7 mouse cellular contexts compared by ENCODE assay signal in the genomic region with DNA sequence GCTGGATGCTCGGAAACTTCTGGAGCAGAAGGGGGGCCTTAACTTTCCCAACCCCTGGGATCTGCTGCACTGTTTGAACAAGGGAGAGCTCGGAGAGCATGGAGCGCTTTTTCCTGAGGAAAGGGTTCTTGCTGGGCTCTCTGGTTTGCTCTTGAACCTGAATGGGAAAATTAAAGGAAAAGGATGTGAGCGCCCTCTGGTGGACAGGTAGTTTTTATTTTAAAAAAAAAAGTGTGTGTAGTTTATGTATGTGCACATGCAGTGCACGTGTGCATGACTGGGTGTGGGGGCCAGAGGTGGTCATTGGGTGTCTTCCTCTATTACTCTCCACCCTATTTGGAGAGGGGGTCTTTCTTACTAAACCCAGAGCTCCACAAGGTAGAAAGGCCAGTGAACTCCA. TPM values are rescaled to one million over a fixed set of nuclear protein-coding genes. Genes with fewer than 3 reads are reported as not detected.
DNase-seq lines count a peak whose midpoint lies in the region; ATAC-seq and TF ChIP-seq lines count a peak whose summit lies in the region.

No protein-coding gene starts in this region.

- 58% methylated on average over 5 of the region's 5 CpGs for WGBS in intestine, embryonic 14.5 days
- WGBS in intestine, embryonic 16.5 days = 57% methylated on average over 5 of the region's 5 CpGs
- 66% methylated on average over 5 of the region's 5 CpGs for WGBS in liver, embryonic 14.5 days (ENCODE audit: insufficient replicate concordance)

- TF ChIP-seq RAD21 in CH12.LX (IDR thresholded peaks at IDR 0.05; ENCODE audit: low read depth, low read length) = peak; percentile 29

- peaks cover 13% of the 10 kb centered on the region; the same call in 1 of the 2 replicates for H3K36me3 ChIP-seq in intestine, embryonic 14.5 days (ENCODE audit: control insufficient read depth, insufficient read depth, low read length)
- peaks cover 10% of the 10 kb centered on the region; the same call in 1 of the 2 replicates for H3K36me3 ChIP-seq in intestine, embryonic 16.5 days (ENCODE audit: control insufficient read depth, insufficient read depth, low read length)
- H3K36me3 ChIP-seq in CH12.LX (replicated peaks in 1 of 2; ENCODE audit: control insufficient read depth in 1 of 2, insufficient read depth in 1 of 2, low read length in 1 of 2) = peaks cover 24 to 39% of the 10 kb centered on the region in 2 experiments
- H3K36me3 ChIP-seq in liver, embryonic 14.5 days (replicated peaks; ENCODE audit: control insufficient read depth, insufficient read depth, low read depth) = peaks cover 23% of the 10 kb centered on the region

- no peak for TF ChIP-seq EP300 in CH12.LX (IDR thresholded peaks at IDR 0.05; ENCODE audit: low read length)
- TF ChIP-seq EP300 in liver, embryonic 14.5 days (IDR thresholded peaks at IDR 0.05; ENCODE audit: low read depth) = no peak

- H3K4me3 ChIP-seq in intestine, embryonic 14.5 days (ENCODE audit: low read depth, low read length) = no peak overlapping the region
- no peak overlapping the region for H3K4me3 ChIP-seq in intestine, embryonic 16.5 days (ENCODE audit: low read length)
- H3K4me3 ChIP-seq in CH12.LX (replicated peaks in 1 of 3; ENCODE audit: low read depth in 2 of 3, low read length in 2 of 3, poor library complexity in 1 of 3) = no peak overlapping the region
- H3K4me3 ChIP-seq in liver, embryonic 14.5 days (ENCODE audit: insufficient read depth in 1 of 2, low read depth in 2 of 2, low read length in 2 of 2) = no peak overlapping the region

- H3K27ac ChIP-seq in intestine, embryonic 14.5 days (ENCODE audit: low read depth) = no peak overlapping the region
- no peak overlapping the region for H3K27ac ChIP-seq in intestine, embryonic 16.5 days (ENCODE audit: low read length)
- H3K27ac ChIP-seq in CH12.LX (ENCODE audit: insufficient read depth, low read depth) = no peak overlapping the region
- H3K27ac ChIP-seq in liver, embryonic 14.5 days = no peak overlapping the region

- TF ChIP-seq POLR2A in CH12.LX (IDR thresholded peaks at IDR 0.05; ENCODE audit: low read depth, low read length) = no peak

- no peaks in the 10 kb centered on the region for H3K9me3 ChIP-seq in intestine, embryonic 14.5 days (ENCODE audit: control insufficient read depth, low read length)
- no peaks in the 10 kb centered on the region for H3K9me3 ChIP-seq in intestine, embryonic 16.5 days (ENCODE audit: control insufficient read depth, low read length)
- no peaks in the 10 kb centered on the region for H3K9me3 ChIP-seq in CH12.LX (replicated peaks; ENCODE audit: low read length)
- H3K9me3 ChIP-seq in liver, embryonic 14.5 days (ENCODE audit: control insufficient read depth, low read length) = no peaks in the 10 kb centered on the region

- H3K4me2 ChIP-seq in intestine, embryonic 14.5 days (ENCODE audit: low read length) = no peak overlapping the region
- no peak overlapping the region for H3K4me2 ChIP-seq in intestine, embryonic 16.5 days (ENCODE audit: low read depth, low read length)
- no peak overlapping the region for H3K4me2 ChIP-seq in CH12.LX (ENCODE audit: insufficient read depth, low read depth, poor library complexity, severe bottlenecking)
- H3K4me2 ChIP-seq in liver, embryonic 14.5 days (ENCODE audit: low read depth) = no peak overlapping the region

- H3K4me1 ChIP-seq in intestine, embryonic 14.5 days (replicated peaks; ENCODE audit: control insufficient read depth, insufficient read depth, low read length) = peaks cover 15% of the 10 kb centered on the region
- peaks cover 20% of the 10 kb centered on the region for H3K4me1 ChIP-seq in intestine, embryonic 16.5 days (ENCODE audit: control insufficient read depth, insufficient read depth, low read length)
- H3K4me1 ChIP-seq in CH12.LX (ENCODE audit: control insufficient read depth in 1 of 2, insufficient read depth in 2 of 2) = peaks cover 8 to 24% of the 10 kb centered on the region in 2 experiments
- H3K4me1 ChIP-seq in liver, embryonic 14.5 days (replicated peaks; ENCODE audit: control insufficient read depth in 2 of 2, insufficient read depth in 2 of 2, low read length in 1 of 2) = peaks cover 10 to 11% of the 10 kb centered on the region in 2 experiments

- no peaks in the 10 kb centered on the region for H3K27me3 ChIP-seq in intestine, embryonic 14.5 days (replicated peaks; ENCODE audit: control insufficient read depth, insufficient read depth, low read length)
- no peaks in the 10 kb centered on the region for H3K27me3 ChIP-seq in intestine, embryonic 16.5 days (replicated peaks; ENCODE audit: control insufficient read depth, insufficient read depth, low read length)
- no peaks in the 10 kb centered on the region for H3K27me3 ChIP-seq in CH12.LX (replicated peaks)
- no peaks in the 10 kb centered on the region for H3K27me3 ChIP-seq in liver, embryonic 14.5 days (ENCODE audit: control insufficient read depth, insufficient read depth, low read length)

- peak; percentile 73 for DNase-seq in intestine, embryonic 14.5 days (ENCODE audit: low spot score)
- DNase-seq in CH12.LX (ENCODE audit: extremely low read depth) (no peak), R1 (ENCODE audit: low read depth, low spot score) (peak; percentile 74)
- no peak for DNase-seq in liver, embryonic 14.5 days (ENCODE audit: low read depth in 3 of 3, low spot score in 3 of 3)
- DNase-seq in right cerebral cortex, postnatal 4 days = no peak
- DNase-seq in ovary, postnatal 14 days (ENCODE audit: low spot score) = no peak

- no peak for ATAC-seq in intestine, embryonic 14.5 days (replicated peaks; ENCODE audit: low FRiP score, low TSS enrichment, low read depth)
- ATAC-seq in intestine, embryonic 16.5 days = no peak
- no peak for ATAC-seq in liver, embryonic 14.5 days (ENCODE audit: insufficient read depth)

- in situ Hi-C loops in CH12.LX (cut with MboI; ENCODE audit: low pct_ligation_motif_present, low pct_unique_long_range_greater_than_20kb, low sequenced_read_pairs) = loop anchor here (25.0 kb wide), 1 partner anchor 169 kb away; a partner anchor contains a TSS

- H3K9ac ChIP-seq in intestine, embryonic 14.5 days (ENCODE audit: low read length) = no peak overlapping the region
- H3K9ac ChIP-seq in intestine, embryonic 16.5 days (ENCODE audit: low read depth, low read length) = no peak overlapping the region
- no peak overlapping the region for H3K9ac ChIP-seq in CH12.LX (ENCODE audit: insufficient read depth, low read depth)
- H3K9ac ChIP-seq in liver, embryonic 14.5 days (replicated peaks) = no peak overlapping the region

- TF ChIP-seq CTCF in CH12.LX (conservative IDR thresholded peaks at IDR 0.05 in 1 of 2, IDR thresholded peaks at IDR 0.05 in 1 of 2; ENCODE audit: low read depth in 2 of 2, low read length in 2 of 2) = peak; percentile 19 to 54; a peak in 2 of 4 replicates
- peak; percentile 61 for TF ChIP-seq CTCF in liver, embryonic 14.5 days (IDR thresholded peaks at IDR 0.05; ENCODE audit: low read depth)

- dilution Hi-C loops in CH12.LX (cut with MboI; ENCODE audit: extremely low pct_ligation_motif_present, extremely low pct_unique_long_range_greater_than_20kb, low sequenced_read_pairs) = no loop called here

- peaks cover 17% of the 10 kb centered on the region for H3K79me2 ChIP-seq in CH12.LX (replicated peaks; ENCODE audit: control insufficient read depth, extremely low read depth, insufficient read depth, poor library complexity, severe bottlenecking)

TF ChIP-seq in CH12.LX, 34 proteins besides CTCF, POLR2A, EP300 and RAD21 (continues in another document):
- no peak for TF ChIP-seq E2F4 (IDR thresholded peaks at IDR 0.05; ENCODE audit: insufficient replicate concordance, low read depth, low read length)
- TF ChIP-seq POLR2AphosphoS2 (IDR thresholded peaks at IDR 0.05; ENCODE audit: low read depth, low read length) = no peak
- no peak for TF ChIP-seq MXI1 (IDR thresholded peaks at IDR 0.05; ENCODE audit: low read depth, low read length)
- TF ChIP-seq MAFK (IDR thresholded peaks at IDR 0.05; ENCODE audit: insufficient replicate concordance, low read length) = no peak
- TF ChIP-seq TBP (conservative IDR thresholded peaks at IDR 0.05; ENCODE audit: low read depth, low read length) = no peak
- no peak for TF ChIP-seq NELFE (IDR thresholded peaks at IDR 0.05; ENCODE audit: low read depth, low read length)

RNA-seq across cellular contexts. Expression of a gene that starts 3.7 kb away (rescaled TPM):
- polyA plus RNA-seq in intestine, embryonic 14.5 days (2014; fragmentation: Nextera tagmentation; extraction: Ambion mirVana) = 18.1 and 21.3 TPM in 2 replicates
- polyA plus RNA-seq in intestine, embryonic 16.5 days (2015; fragmentation: Nextera tagmentation; extraction: Ambion mirVana) = 21.1 and 22.5 TPM in 2 replicates
- total RNA-seq in CH12.LX (2012; rRNA removed) (17.6 and 24.1 TPM in 2 replicates), CH12.LX (2014; rRNA removed) (20.2 and 23.1 TPM in 2 replicates)
- polyA plus RNA-seq in CH12.LX (2012; ENCODE audit: insufficient read length, low read depth) = 50.7 and 55.1 TPM in 2 replicates
- 6.6 and 8.1 TPM in 2 replicates for polyA plus RNA-seq in liver, embryonic 14.5 days (2012; rRNA removed)
- 19.1 and 19.9 TPM in 2 replicates for polyA plus RNA-seq in liver, embryonic 14.5 days (2014; fragmentation: Nextera tagmentation; extraction: Ambion mirVana)

RNA-seq across cellular contexts. Expression of a gene that starts 3.9 kb away (rescaled TPM):
- 42.4 and 45.5 TPM in 2 replicates for polyA plus RNA-seq in intestine, embryonic 14.5 days (2014; fragmentation: Nextera tagmentation; extraction: Ambion mirVana)
- 41.4 and 45.0 TPM in 2 replicates for polyA plus RNA-seq in intestine, embryonic 16.5 days (2015; fragmentation: Nextera tagmentation; extraction: Ambion mirVana)
- total RNA-seq in CH12.LX (2012; rRNA removed) (11.8 and 12.6 TPM in 2 replicates), CH12.LX (2014; rRNA removed) (5.2 and 6.7 TPM in 2 replicates)
- polyA plus RNA-seq in CH12.LX (2012; ENCODE audit: insufficient read length, low read depth) = 25.4 and 28.7 TPM in 2 replicates
- 6.2 and 11.6 TPM in 2 replicates for polyA plus RNA-seq in liver, embryonic 14.5 days (2012; rRNA removed)
- polyA plus RNA-seq in liver, embryonic 14.5 days (2014; fragmentation: Nextera tagmentation; extraction: Ambion mirVana) = 14.5 and 14.7 TPM in 2 replicates

RNA-seq across cellular contexts. Expression of a gene that starts 55.7 kb away (rescaled TPM):
- 9.0 and 11.6 TPM in 2 replicates for polyA plus RNA-seq in intestine, embryonic 14.5 days (2014; fragmentation: Nextera tagmentation; extraction: Ambion mirVana)
- 126 and 165 TPM in 2 replicates for polyA plus RNA-seq in intestine, embryonic 16.5 days (2015; fragmentation: Nextera tagmentation; extraction: Ambion mirVana)
- total RNA-seq in CH12.LX (2012; rRNA removed) (not detected in 2 replicates), CH12.LX (2014; rRNA removed) (not detected in 2 replicates)
- polyA plus RNA-seq in CH12.LX (2012; ENCODE audit: insufficient read length, low read depth) = not detected in 2 replicates
- 1.3 and 1.6 TPM in 2 replicates for polyA plus RNA-seq in liver, embryonic 14.5 days (2012; rRNA removed)
- 2.2 and 2.4 TPM in 2 replicates for polyA plus RNA-seq in liver, embryonic 14.5 days (2014; fragmentation: Nextera tagmentation; extraction: Ambion mirVana)

RNA-seq across cellular contexts. Expression of a gene that starts 59.0 kb away (rescaled TPM):
- polyA plus RNA-seq in intestine, embryonic 14.5 days (2014; fragmentation: Nextera tagmentation; extraction: Ambion mirVana) = 48.6 and 48.7 TPM in 2 replicates
- polyA plus RNA-seq in intestine, embryonic 16.5 days (2015; fragmentation: Nextera tagmentation; extraction: Ambion mirVana) = 95.3 and 105 TPM in 2 replicates
- total RNA-seq in CH12.LX (2012; rRNA removed) (0.13 and 0.25 TPM in 2 replicates), CH12.LX (2014; rRNA removed) (0.14 and 0.17 TPM in 2 replicates)
- polyA plus RNA-seq in CH12.LX (2012; ENCODE audit: insufficient read length, low read depth) = 0.34 and 0.63 TPM in 2 replicates
- polyA plus RNA-seq in liver, embryonic 14.5 days (2012; rRNA removed) = 2.7 and 3.0 TPM in 2 replicates
- 2.8 and 4.1 TPM in 2 replicates for polyA plus RNA-seq in liver, embryonic 14.5 days (2014; fragmentation: Nextera tagmentation; extraction: Ambion mirVana)

Comparison
In these comparisons a context has a peak if more than half of its experiments do, and no peak if none do; other contexts are left out.
1. RNA of a gene that starts 55.7 kb away (polyA plus RNA-seq): 126 to 165 TPM in intestine, embryonic 16.5 days; 9.0 to 11.6 TPM in intestine, embryonic 14.5 days, 1.3 to 2.4 TPM in liver, embryonic 14.5 days and not detected in CH12.LX; every median in the first group is over 10 times any median in the second.
2. DNase-seq: peak in intestine, embryonic 14.5 days (single experiment) and R1 (single experiment); none in CH12.LX (single experiment), liver, embryonic 14.5 days (0 of 3), right cerebral cortex, postnatal 4 days (single experiment) and ovary, postnatal 14 days (single experiment).